Mouse (Mus musculus): ENCODE results near the gene Synpo2. TPM values are rescaled to one million over a fixed set of nuclear protein-coding genes. Genes with fewer than 3 reads are reported as not detected.

The Synpo2 gene
- total and polyA plus RNA-seq, 2 experiments from 2014 or later: 14.7 to 17.9 TPM

GRCm38 (mm10) chr3:123266753-123267651, 31.1 kb upstream of the Synpo2 start, which contains the start of gene Sec24d:
Gene Sec24d (plus strand): TSS chr3:123267455.
- Histone ChIP-seq H3K4me2 (ENCODE audit: low read depth, low read length) (peak within 1 kb of the TSS; percentile 73), H3K9ac (replicated peaks; ENCODE audit: low read depth, low read length) (peak within 1 kb of the TSS; percentile 74), H3K27ac (ENCODE audit: low read depth) (peak within 1 kb of the TSS; percentile 83), H3K4me1 (ENCODE audit: control insufficient read depth, insufficient read depth) (peaks cover 13% of the 10 kb centered on the region), H3K36me3 (replicated peaks; ENCODE audit: control insufficient read depth, insufficient read depth, low read length) (peaks cover 26% of the 10 kb centered on the region), H3K27me3 (ENCODE audit: control insufficient read depth, insufficient read depth, low read length) (no peaks in the 10 kb centered on the region), H3K4me3 (ENCODE audit: low read depth, low read length) (peak within 1 kb of the TSS; percentile 88), H3K9me3 (replicated peaks; ENCODE audit: control insufficient read depth, low read length) (no peaks in the 10 kb centered on the region)
- DNase-seq (ENCODE audit: low spot score) (peak; percentile 84), ATAC-seq (ENCODE audit: insufficient read depth, low read depth) (peak; percentile 88)
- WGBS: 3% methylated on average over 66 of the region's 68 CpGs
- no peak for TF ChIP-seq CTCF (IDR thresholded peaks at IDR 0.05; ENCODE audit: low read depth)
- no peak for TF ChIP-seq EP300 (IDR thresholded peaks at IDR 0.05; ENCODE audit: low read depth)

GRCm38 (mm10) chr3:123264706-123265105, 28.8 kb upstream of the Synpo2 start:
- Histone ChIP-seq H3K9ac (replicated peaks; ENCODE audit: low read depth, low read length) (peak overlapping the region; percentile 58), H3K36me3 (replicated peaks; ENCODE audit: control insufficient read depth, insufficient read depth, low read length) (0 out of 2 replicates have a peak, but pooled peaks cover 3% of the 10 kb centered on the region), H3K9me3 (replicated peaks; ENCODE audit: control insufficient read depth, low read length) (no peaks in the 10 kb centered on the region), H3K4me1 (ENCODE audit: control insufficient read depth, insufficient read depth) (peaks cover 15% of the 10 kb centered on the region), H3K27me3 (ENCODE audit: control insufficient read depth, insufficient read depth, low read length) (no peaks in the 10 kb centered on the region), H3K27ac (ENCODE audit: low read depth) (peak overlapping the region; percentile 84), H3K4me2 (ENCODE audit: low read depth, low read length) (peak overlapping the region; percentile 56), H3K4me3 (ENCODE audit: low read depth, low read length) (peak overlapping the region; percentile 54)
- peak; percentile 33; the same call in 1 of the 2 replicates for ATAC-seq (ENCODE audit: insufficient read depth, low read depth)
- peak; percentile 55 for DNase-seq (ENCODE audit: low spot score)
- no peak for TF ChIP-seq CTCF (IDR thresholded peaks at IDR 0.05; ENCODE audit: low read depth)
- TF ChIP-seq EP300 (IDR thresholded peaks at IDR 0.05; ENCODE audit: low read depth): no peak
- WGBS: 15% methylated on average over 6 of the region's 6 CpGs

- peaks cover 4% of the 10 kb centered on the region; the same call in 1 of the 2 replicates for H3K9me3 ChIP-seq (replicated peaks; ENCODE audit: control insufficient read depth, low read length)
- WGBS: 26% methylated on average over 4 of the region's 4 CpGs
- no peak overlapping the region for H3K9ac ChIP-seq (replicated peaks; ENCODE audit: low read depth, low read length)
- no peak overlapping the region for H3K4me2 ChIP-seq (ENCODE audit: low read depth, low read length)
- H3K4me1 ChIP-seq (ENCODE audit: control insufficient read depth, insufficient read depth): peaks cover 9% of the 10 kb centered on the region; the same call in 1 of the 2 replicates
- H3K4me3 ChIP-seq (ENCODE audit: low read depth, low read length): no peak overlapping the region
- peak; percentile 78 for ATAC-seq (ENCODE audit: insufficient read depth, low read depth)
- peak overlapping the region; percentile 47 for H3K27ac ChIP-seq (ENCODE audit: low read depth)
- peak; percentile 41; the same call in 1 of the 2 replicates for TF ChIP-seq EP300 (IDR thresholded peaks at IDR 0.05; ENCODE audit: low read depth)
- no peak for TF ChIP-seq CTCF (IDR thresholded peaks at IDR 0.05; ENCODE audit: low read depth)
- peak; percentile 45 for DNase-seq (ENCODE audit: low spot score)
- H3K36me3 ChIP-seq (replicated peaks; ENCODE audit: control insufficient read depth, insufficient read depth, low read length): no peaks in the 10 kb centered on the region
- no peaks in the 10 kb centered on the region for H3K27me3 ChIP-seq (ENCODE audit: control insufficient read depth, insufficient read depth, low read length)
Observed at GRCm38 (mm10) chr3:123258709-123259108, 22.8 kb upstream of the Synpo2 start.

- Histone ChIP-seq H3K4me3 (ENCODE audit: low read depth, low read length) (no peak overlapping the region), H3K4me2 (ENCODE audit: low read depth, low read length) (no peak overlapping the region), H3K4me1 (ENCODE audit: control insufficient read depth, insufficient read depth) (peaks cover 9% of the 10 kb centered on the region; the same call in 1 of the 2 replicates), H3K9ac (replicated peaks; ENCODE audit: low read depth, low read length) (no peak overlapping the region), H3K9me3 (replicated peaks; ENCODE audit: control insufficient read depth, low read length) (peaks cover 4% of the 10 kb centered on the region; the same call in 1 of the 2 replicates), H3K36me3 (replicated peaks; ENCODE audit: control insufficient read depth, insufficient read depth, low read length) (no peaks in the 10 kb centered on the region), H3K27me3 (ENCODE audit: control insufficient read depth, insufficient read depth, low read length) (no peaks in the 10 kb centered on the region), H3K27ac (ENCODE audit: low read depth) (peak overlapping the region; percentile 23)
- DNase-seq (ENCODE audit: low spot score): no peak
- TF ChIP-seq CTCF (IDR thresholded peaks at IDR 0.05; ENCODE audit: low read depth) (0 out of 2 replicates have a peak, but pooled peaks have one; percentile 10), EP300 (IDR thresholded peaks at IDR 0.05; ENCODE audit: low read depth) (no peak)
- WGBS: 63% methylated on average over 11 of the region's 11 CpGs
- ATAC-seq (ENCODE audit: insufficient read depth, low read depth): no peak
Observed at GRCm38 (mm10) chr3:123256181-123257101, 20.5 kb upstream of the Synpo2 start.

GRCm38 (mm10) chr3:123245646-123246045, 9.7 kb upstream of the Synpo2 start:
- H3K4me3 ChIP-seq (ENCODE audit: low read depth, low read length): no peak overlapping the region
- ATAC-seq (ENCODE audit: insufficient read depth, low read depth) (no peak), DNase-seq (ENCODE audit: low spot score) (no peak)
- 83% methylated on average over 4 of the region's 4 CpGs for WGBS
- TF ChIP-seq CTCF (IDR thresholded peaks at IDR 0.05; ENCODE audit: low read depth) (no peak), EP300 (IDR thresholded peaks at IDR 0.05; ENCODE audit: low read depth) (no peak)
- no peaks in the 10 kb centered on the region for H3K27me3 ChIP-seq (ENCODE audit: control insufficient read depth, insufficient read depth, low read length)
- H3K9me3 ChIP-seq (replicated peaks; ENCODE audit: control insufficient read depth, low read length): no peaks in the 10 kb centered on the region
- H3K4me1 ChIP-seq (ENCODE audit: control insufficient read depth, insufficient read depth): peaks cover 9% of the 10 kb centered on the region; the same call in 1 of the 2 replicates
- H3K27ac ChIP-seq (ENCODE audit: low read depth): no peak overlapping the region
- no peak overlapping the region for H3K9ac ChIP-seq (replicated peaks; ENCODE audit: low read depth, low read length)
- no peaks in the 10 kb centered on the region for H3K36me3 ChIP-seq (replicated peaks; ENCODE audit: control insufficient read depth, insufficient read depth, low read length)
- no peak overlapping the region for H3K4me2 ChIP-seq (ENCODE audit: low read depth, low read length)

Measured in heart, postnatal 0 days (tissue).